Mouse (Mus musculus) 416B (cell line): ENCODE measurements around the gene Inhba.

Experiments used
- DNase-seq: peaks from one replicate; pipeline ENCODE4 v3.0.0; 2011; ENCODE audit warnings: low read depth

Inhba gene

GRCm38 (mm10) chr13:16011372-16012242, at the start of gene Inhba:
Gene Inhba (plus strand): TSS chr13:16011851.
- no peak for DNase-seq

- DNase-seq, result no peak
Observed at GRCm38 (mm10) chr13:15976584-15976983, 35.1 kb upstream of the Inhba start.

GRCm38 (mm10) chr13:15979551-15979950, 32.1 kb upstream of the Inhba start:
- DNase-seq, result no peak

DNA sequence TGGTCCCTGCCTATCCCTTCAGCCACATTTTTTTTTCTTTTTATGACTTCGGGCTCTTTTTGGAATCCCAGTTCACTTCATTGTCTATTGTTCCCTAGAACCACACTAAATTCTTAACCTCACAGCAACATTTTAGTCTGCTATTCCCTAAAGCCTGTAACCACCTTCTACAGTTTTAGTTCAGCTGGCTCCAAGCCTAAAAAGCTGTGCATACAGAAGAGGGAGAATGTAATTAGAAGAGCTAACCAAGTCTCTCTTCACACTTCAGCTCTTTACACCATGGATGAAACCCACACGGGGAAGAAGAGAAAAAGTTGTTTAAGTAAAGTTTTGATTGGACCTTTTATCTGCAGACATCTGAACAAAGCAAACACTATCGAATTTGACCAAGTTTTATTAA, 29.6 kb upstream of the Inhba start:
- DNase-seq, result no peak

DNA sequence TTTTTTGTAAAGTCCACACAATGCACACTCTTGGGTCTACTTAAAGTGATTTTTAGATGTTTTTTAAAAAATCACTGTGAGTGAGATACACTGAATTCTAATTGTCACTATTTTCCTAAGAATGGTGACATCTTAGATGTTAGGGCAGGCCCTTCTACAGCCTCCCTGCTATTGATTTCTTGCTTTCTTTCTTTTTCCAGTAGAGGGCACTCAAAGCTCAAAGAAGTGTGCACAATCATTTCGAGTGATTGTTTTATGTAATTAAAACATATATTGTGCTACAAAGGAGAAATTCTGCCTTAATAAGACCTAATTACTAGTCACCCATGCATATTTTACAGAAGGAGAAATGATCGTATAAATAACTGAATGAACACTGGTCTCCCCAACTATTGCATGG, 25.9 kb upstream of the Inhba start:
- DNase-seq, result peak; percentile 17

DNA sequence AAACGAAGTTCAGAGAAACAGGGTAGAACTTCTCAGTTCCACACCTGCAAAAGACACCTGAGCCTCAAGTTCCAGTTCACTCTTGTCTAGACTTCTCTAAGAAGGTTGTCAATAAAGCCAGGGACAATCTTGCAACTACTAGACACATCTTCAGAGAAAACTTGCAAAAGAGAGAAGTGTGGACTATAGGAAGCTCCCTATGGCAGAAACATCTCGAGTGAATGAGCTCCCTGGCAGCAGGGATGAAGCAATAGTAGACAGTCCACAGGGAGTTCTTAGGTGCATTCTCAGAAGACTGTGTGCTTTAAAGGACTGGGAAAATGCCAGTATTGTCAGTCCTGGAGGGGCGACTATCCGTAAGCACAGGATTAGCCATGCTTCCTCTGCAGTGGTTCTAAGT, 25.5 kb upstream of the Inhba start:
- no peak for DNase-seq

DNA sequence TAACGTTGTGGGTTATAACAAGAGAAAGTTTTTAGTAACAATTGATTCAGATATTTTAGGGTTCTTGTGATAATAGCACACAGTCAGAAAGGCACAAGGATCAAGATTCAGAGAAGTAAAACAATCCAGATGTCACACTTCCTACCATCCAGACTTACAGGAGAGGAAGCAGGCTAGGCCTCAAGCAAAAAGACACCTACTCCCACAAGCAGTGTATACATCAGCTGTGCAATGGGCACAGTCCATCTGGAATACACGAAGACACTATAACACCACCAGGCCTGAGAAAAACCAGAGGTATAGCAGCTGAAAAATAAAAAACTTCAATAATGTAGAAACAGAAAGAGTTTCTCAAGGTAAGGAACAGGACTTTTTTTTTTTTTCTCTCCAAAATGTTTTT, 16.3 kb upstream of the Inhba start:
- no peak for DNase-seq

GRCm38 (mm10) chr13:16005517-16005916, 6.1 kb upstream of the Inhba start:
- peak; percentile 35 for DNase-seq

- DNase-seq, result peak; percentile 7
Observed at GRCm38 (mm10) chr13:16007748-16008147, 3.9 kb upstream of the Inhba start.

DNA sequence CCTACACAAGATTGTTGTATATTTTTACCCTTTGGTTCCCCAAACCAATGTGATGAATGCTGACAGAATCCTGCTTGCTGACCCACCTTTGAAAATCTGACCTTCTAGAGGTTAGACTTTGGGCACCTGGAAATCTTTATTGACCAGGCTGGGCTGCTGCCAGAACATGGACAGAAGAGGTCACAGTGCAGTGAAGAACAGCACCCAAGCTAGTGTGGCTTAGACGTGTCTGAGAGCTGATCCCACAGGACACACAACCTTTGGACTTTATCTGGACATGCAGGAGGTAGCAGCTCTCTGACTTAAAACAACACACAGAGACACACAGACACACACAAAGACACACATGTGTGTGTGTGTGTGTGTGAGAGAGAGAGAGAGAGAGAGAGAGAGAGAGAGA, 3.3 kb upstream of the Inhba start:
- DNase-seq, result no peak

GRCm38 (mm10) chr13:16009766-16010465, 1.7 kb upstream of the Inhba start:
- no peak for DNase-seq

GRCm38 (mm10) chr13:16010586-16010985, 1.1 kb upstream of the Inhba start:
- no peak for DNase-seq

DNA sequence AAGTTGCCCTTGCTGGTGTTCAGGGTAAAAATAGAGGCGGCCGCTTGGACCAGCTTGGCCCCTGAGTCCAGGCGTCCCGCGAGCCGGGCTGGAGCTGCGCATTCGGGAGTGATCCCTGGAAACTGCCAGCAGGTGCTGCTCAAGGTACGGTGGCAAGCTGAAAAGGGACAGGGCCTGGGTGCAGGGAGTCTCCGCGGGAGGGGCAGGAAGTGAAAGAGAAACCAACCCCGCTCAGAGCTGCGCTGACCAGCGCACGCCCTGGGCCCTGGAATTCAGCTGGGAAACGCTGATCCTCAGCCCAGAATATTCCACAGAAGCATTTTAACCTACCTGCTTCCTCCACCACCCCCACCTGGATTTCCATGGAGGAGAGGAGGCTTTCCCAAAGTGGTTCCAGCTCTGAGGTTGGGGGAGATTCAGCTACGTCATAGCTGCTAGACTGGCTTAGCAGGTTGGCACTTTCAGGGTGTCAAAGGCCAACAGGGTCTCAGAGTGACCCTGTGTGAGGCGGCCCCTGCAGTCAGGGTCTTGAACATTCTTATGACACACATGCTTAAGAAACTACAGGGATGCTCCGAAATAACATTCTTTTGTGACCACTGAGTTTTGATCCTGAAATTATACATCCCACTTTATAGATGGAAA, 714 bp downstream of the Inhba start:
- DNase-seq, result no peak

DNA sequence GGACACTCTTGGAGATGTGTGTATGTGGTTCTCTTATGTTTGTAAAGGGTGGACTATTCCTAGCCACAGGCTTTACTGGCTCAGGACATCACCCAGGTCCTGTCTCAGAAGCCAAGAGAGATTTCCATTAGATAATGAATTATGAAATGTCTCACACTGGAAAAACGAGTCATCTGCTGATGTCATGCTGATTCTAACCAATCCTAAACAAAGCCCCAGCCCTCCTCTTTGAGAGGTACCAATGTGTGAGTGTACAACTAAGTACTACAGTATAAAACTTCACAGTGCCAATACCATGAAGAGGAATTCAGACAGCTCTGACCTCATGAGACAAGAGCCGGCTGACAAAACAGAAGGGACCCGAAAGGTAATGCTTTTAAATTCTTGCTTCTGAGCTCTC, 2.5 kb downstream of the Inhba start:
- DNase-seq, result no peak

DNA sequence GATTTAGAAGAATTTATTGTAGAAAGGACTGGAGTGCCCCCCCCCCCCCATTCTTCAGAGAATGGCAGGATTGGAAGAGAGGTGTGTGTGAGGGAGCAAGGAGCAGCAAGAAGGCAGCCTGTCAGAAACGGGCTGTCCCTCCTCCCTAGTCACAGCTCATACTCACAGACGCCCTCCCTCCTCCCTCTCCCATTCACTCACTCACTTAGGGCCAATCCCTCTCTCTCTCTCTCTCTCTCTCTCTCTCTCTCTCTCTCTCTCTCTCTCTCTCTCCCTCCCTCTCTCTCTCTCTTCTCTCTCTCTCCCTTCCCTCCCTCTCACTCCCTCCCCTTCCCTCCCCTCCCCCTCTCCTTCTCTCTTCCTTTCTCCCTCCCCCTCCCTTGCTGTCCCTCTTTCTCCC, 4.9 kb downstream of the Inhba start:
- DNase-seq, result no peak

DNA sequence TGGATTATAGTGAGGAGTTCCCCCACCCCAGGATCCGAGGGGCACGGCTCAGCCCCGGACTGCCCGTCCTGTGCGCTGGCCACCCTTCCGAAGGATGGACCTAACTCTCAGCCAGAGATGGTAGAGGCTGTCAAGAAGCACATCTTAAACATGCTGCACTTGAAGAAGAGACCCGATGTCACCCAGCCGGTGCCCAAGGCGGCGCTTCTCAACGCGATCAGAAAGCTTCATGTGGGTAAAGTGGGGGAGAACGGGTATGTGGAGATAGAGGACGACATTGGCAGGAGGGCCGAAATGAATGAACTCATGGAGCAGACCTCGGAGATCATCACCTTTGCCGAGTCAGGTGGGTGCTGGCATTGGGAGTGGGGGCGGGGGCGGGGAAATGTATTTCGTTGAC, 5.7 kb downstream of the Inhba start:
- DNase-seq, result no peak

DNA sequence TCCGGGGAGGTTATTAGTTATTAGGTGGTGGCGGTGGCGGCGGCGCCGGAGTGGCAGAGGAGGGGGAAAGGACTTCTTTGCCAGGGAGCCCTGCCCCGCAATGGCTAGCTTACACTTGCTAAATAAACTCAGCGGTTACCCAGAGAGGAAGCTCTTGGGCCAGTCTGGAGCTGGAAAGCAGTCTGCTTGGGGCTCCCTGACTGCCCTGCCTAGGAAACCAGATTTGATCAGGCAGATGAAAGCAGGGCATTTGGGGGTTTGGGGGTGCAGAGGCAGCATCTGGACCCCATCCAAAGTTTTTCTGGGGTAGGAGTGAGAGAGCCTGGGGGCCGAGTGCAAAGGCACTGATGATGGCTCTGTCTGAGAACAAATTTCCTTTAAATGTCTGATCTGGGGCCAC, 6.1 kb downstream of the Inhba start:
- no peak for DNase-seq

DNA sequence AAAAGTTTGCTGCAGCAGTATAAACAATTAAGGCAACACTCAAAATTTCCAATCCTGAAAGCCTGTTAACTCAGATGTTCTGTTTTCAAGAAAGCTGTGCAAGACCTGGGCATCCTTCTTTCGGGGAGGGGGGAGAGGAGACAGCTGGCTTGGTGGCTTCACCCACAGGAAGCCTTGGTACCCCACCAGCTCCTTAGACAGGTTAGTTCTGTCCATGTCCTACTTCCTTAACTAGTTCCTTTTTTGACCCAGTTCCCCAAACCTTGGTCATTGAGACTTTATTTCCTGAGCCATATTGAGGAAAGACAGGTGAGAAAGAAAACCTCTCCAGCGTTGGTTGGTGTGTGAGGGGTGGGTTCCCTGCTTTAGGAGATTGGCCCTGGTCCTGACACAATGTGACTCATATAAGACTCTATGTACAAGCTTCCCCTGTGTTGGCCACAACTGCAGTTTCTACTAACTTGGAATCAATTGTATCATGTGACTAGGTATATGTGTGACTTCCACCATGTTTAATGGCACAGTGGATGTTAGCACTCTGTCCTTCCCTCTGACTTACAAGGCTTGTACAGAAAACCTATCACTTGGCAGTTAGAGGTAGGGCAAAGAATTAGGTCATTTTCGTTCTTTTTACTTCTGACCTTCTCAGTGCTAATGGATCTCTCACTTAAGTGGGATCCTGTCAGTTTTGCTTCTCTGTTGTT, 7.3 kb downstream of the Inhba start:
- no peak for DNase-seq

GRCm38 (mm10) chr13:16020659-16021058, 9.0 kb downstream of the Inhba start:
- peak; percentile 32 for DNase-seq

- no peak for DNase-seq
Observed at GRCm38 (mm10) chr13:16021181-16021580, 9.5 kb downstream of the Inhba start.

DNA sequence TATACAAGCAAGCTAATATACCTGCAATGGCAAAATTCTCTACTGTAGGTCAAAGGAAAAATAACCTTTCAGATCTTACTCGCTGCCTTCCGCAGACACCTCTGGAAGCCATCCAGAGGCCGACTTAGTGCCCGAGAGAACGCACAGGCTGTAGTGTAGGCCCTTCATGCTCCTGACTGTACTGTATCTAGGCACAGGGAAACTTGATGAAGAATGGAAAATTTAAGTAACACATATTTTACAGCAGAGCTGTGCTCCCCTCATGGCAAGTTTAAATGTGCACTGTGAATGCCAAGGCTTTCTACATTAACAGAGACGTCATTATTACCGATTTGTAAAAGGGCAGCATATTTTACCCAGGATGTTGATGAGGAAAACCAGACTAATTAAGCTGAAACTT, 10.2 kb downstream of the Inhba start:
- DNase-seq, result no peak

DNA sequence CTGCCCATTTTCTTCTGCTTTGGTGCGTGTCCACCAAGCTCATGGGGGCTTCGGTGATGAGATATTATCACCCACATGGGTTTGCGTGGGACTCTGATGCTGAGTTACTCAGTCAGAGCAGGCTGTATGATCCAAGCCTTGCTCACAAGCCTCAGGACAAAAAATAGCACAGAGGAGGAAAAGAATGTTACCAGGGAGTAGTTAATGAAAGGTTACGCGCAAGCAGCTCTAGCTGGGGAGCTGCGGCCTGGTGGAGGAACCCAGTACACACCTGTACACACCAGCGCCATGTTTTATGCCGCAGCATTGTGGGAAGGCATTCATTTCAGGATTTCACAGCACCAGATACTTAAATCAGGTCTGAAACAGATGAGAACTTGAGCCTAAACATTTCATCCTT, 10.9 kb downstream of the Inhba start:
- no peak for DNase-seq
